Mouse (Mus musculus) heart, adult 9 months (tissue): ENCODE measurements around the gene Gm20481.
"Not testable (repeated sequence)": the region's sequence is repeated elsewhere in the genome, so short reads cannot be mapped to it uniquely, and the experiment has no call there.

Experiments
- DNase-seq, 2 experiments: peaks; one replicate each; pipeline ENCODE4 v3.0.0; 2022; ENCODE audit warnings: low spot score in 2 of 2

The Gm20481 gene

DNA sequence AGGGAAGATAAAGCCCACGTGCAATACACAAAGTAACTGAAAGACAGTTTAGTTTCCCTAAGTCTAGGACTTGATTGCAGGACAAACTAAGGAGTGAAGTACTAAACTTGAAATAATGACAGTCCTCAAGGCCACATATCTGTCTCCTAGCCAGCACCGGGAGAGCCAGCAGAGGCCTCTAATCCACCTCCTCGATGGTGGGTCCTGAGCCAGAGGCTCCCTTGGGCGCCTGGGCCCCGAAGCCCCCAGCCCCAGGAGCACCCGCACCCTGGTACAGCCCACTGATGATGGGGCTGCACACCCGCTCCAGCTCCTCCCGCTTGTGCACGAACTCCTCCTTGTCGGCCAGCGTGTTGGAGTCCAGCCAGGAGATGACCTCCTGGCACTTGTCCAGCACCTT lies at the start of gene Gm20481:
Gene Gm20481, plus strand, starts transcription at position 91 of the 400 bp plus-strand sequence.
- DNase-seq = not testable (repeated sequence)

DNA sequence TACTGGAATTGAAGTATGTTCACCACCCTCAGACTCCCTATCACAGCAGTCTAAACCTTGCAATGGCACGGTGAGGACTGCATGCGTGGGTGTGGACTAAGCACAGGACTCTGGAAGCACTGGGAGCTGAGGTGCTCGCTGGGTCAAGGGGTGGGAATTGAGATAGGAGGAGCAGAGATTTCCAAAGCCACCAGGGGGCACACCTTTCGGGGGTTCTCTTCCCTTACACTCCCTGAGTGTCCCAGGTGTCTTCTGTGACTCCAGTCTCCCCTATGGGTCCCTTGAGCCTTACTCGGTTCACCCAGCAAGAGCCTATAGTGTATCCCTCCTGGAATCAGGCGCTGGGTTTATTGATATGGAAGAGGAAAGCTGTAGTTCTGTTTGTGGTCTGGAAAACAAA lies 46.8 kb upstream of the Gm20481 start:
- no peak for DNase-seq

DNA sequence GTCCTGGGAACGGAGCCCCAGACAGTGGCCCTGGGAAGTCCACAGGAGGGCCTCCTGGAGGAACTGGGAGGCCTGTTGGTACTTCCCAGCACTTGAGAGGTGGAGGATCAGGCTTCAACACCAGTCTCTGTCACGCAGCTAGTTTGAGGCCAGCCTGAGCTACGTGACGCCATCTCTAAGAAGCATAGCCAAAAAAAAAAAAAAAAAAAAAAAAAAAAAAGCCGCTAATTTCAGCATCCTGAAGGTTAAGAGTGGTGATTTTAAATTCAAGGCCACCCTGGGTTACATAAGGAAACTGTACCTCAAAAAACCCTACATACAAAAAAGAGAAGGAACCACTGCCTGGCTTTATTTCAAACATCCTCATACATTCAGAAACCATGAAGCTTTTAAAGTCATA lies 45.5 kb upstream of the Gm20481 start:
- no peak for DNase-seq

DNA sequence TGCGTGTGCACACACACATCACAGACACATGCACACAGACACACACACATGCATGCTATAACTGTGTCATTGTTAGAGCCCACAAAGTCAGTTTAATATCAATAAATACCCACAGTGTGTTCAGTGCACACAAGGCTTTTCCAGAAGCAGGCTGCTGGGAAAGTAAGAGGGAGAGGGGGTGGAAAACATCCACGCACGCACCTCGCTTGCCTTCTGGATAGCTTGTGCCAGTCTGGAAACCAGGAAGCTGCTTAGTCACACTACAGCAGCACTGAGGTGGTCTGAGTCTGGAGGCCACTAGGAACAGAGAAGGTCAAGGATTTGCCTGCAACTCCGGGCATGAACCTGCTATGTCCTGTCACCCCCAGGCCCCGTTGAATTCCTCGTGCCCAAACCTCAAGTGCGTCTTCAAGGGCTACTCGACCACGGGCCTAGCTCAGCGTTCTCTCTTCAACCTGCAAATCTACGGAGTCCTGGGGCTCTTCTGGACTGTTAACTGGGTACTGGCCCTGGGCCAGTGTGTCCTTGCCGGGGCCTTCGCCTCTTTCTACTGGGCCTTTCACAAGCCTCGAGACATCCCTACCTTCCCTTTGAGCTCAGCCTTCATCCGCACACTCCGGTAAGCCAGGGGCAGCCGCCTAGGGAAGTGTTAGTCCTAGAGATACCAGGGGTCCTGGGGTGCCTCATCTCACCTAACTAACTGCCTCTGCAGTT lies 42.2 kb upstream of the Gm20481 start:
- DNase-seq = no peak

DNA sequence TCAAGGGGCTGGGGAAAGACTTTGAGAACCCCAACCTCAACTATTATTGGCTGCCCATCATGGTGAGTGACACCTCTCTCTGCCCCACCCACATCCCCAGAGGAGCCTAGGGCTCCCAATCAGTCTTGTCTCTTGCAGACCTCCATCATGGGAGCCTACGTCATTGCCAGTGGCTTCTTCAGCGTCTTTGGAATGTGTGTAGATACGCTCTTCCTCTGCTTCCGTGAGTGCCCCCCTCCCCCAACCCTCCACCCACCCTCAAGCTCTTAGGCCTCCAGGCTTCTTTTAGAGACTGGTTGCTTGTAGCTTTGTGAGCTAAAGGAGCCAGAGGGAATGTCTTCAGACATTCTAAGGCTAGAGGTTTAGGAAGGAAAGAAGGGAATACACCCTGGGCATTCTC lies 40.9 kb upstream of the Gm20481 start:
- no peak for DNase-seq

DNA sequence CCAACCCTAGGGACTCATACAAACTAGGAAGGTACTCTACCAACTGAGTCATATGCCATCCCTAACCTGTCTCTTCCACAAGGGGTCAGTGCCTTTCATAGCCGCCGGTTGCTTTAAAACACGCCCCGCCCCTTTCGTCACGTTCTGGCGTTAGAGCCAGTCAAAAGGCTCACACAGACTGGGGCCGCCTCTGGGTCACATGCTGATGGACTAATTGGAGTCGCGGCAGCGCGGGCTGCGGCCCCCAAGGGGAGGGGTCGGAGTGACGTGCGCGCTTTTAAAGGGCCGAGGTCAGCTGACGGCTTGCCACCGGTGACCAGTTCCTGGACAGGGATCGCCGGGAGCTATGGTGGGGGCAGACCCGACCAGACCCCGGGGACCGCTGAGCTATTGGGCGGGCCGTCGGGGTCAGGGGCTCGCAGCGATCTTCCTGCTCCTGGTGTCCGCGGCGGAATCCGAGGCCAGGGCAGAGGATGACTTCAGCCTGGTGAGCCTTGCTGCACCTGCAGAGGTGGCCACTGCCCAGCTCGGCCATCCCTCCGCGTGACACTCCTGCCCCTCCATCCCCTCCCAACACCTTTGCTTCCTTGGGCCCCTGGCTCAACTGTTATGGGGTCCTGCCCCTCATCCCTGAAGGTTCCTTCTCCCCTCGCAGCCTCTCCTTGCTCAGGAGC lies 38.5 kb upstream of the Gm20481 start, which contains the start of gene Neu1:
Gene Neu1, plus strand, starts transcription at position 193 of the 674 bp plus-strand sequence.
- DNase-seq = peak; percentile 99

DNA sequence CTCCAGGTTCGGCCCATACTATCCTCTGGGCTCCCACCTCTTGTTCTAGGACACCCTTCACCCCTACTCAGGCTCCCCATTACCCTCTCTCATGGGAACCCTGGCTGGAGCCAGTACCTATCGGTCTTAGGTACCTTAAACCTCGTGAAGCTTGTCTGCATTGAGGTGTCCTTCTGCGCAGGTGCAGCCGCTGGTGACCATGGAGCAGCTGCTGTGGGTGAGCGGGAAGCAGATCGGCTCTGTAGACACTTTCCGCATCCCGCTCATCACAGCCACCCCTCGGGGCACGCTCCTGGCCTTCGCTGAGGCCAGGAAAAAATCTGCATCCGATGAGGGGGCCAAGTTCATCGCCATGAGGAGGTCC lies 38.0 kb upstream of the Gm20481 start:
- no peak for DNase-seq

DNA sequence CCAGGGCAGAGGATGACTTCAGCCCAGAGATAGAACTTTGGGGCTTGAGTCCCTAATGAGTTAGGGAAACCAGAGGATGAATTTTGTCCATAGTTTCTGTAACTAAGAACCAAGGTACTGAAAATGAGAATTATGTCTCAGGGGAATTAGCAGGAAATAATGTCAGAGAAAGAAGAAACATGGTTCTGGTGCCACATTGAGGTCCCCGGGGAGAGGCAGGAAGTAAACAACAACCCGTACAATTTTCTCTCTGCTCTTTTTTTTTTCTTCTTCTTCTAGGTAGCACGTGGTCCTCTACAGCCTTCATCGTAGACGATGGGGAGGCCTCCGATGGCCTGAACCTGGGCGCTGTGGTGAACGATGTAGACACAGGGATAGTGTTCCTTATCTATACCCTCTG lies 37.4 kb upstream of the Gm20481 start:
- no peak for DNase-seq

DNA sequence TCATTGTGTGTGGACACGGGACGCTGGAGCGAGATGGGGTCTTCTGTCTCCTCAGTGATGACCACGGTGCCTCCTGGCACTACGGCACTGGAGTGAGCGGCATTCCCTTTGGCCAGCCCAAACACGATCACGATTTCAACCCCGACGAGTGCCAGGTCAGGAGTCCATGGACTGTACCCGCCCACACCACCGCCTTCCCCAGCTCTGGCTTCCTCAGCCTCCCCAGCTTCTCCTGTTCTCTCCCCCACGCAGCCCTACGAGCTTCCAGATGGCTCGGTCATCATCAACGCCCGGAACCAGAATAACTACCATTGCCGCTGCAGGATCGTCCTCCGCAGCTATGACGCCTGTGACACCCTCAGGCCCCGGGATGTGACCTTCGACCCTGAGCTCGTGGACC lies 35.7 kb upstream of the Gm20481 start:
- no peak for DNase-seq

DNA sequence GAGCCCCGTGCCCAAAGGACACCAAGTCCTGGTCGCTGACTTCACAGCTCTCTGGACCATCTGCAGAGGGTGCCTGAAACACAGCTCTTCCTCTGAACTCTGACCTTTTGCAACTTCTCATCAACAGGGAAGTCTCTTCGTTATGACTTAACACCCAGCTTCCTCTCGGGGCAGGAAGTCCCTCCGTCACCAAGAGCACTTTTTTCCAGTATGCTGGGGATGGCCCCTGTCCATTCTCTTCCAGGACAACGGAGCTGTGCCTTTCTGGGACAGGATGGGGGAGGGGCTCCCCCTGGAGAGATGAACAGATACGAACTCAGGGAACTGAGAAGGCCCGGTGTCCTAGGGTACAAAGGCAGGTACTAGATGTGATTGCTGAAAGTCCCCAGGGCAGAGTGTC lies 34.9 kb upstream of the Gm20481 start:
- DNase-seq = peak; percentile 35 to 60

DNA sequence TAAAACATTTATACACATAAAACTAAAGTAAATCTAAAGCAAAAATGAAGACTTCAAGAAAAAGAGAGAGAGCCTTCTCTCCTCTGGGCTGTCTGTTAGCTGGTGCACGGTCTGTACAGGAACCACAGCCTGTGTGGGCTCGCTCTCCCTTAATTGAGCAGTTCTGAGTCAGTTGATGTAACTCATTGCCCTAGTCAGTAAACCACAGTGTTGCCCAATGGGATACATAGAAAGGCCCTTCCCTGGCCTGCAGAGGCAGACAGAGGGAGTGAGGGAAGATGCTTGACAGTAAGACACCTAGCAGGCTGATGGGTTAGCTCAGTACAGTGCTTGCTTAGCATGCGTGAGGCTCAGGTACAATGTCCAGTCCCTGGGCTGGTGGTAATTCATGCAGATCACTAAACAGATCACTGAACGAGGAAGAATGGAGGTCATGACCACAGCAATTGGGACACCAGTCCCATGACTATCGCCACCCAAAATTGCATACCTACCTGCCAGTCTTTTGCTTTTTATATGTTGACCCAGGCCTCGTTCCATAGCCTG lies 31.7 kb upstream of the Gm20481 start:
- DNase-seq = no peak

DNA sequence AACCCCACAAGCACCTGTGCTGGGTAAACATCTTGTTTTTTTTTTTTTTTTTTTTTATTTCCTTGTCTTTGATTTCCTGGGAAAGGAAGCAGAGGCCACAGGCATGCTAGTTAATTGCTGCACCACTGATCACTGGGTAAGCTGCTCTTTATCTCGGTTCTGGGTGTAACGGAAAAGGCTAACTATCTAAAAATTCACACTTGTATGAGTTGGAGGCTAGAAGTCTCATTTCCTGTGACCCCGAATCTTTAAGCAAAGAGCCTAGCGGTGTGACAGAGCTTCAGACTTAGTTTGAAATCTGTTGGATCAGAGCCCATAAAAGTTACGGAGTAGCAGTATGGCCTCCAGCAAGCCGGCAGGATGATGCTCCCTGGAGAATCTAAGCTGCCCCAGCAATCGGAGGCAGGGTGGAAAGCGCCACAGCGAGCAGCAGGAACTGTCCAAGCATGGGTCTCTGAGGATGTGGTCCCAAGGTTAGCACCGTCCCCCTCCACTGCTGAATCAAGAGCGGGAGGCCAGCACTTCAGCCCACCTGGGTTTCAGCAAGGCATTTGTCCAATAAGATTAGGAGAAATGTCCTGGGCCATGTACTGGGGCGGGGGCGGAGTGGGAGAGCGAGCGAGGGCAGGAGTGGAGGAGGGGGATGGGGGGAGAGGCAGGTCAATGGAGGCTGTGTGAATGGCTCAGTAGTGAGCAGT lies 28.2 kb upstream of the Gm20481 start:
- DNase-seq = peak; percentile 47 to 48

DNA sequence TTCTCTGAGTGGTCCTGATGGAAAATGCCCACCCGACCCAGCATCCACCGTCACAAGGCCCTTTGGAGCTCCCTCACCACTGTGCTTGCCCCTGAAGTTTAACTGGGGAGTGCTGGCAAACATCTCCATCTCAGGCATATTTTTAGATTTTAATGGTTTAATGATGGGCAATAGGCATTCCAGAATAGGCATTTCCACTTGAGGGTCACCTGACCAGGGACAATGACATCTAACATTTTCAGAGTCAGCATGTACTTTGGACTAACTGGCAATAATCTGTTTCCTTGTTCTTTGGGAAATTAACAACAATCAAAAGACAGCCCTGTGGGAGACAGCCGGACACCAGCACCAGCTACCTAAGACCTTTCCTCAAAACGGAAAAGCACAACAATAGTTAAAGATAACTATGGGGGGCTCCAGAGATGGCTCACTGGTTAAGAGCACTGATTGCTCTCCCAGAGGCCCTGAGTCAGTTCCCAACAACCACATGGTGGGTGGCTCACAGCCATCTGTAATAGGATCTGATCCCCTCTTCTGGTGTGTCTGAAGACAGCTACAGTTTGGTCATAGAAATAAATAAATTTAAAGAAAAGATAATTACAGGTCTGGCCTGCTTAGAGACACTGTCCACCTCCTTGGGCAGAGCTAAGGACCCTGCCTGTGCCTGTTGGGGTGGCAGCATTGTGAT lies 26.4 kb upstream of the Gm20481 start:
- no peak for DNase-seq

DNA sequence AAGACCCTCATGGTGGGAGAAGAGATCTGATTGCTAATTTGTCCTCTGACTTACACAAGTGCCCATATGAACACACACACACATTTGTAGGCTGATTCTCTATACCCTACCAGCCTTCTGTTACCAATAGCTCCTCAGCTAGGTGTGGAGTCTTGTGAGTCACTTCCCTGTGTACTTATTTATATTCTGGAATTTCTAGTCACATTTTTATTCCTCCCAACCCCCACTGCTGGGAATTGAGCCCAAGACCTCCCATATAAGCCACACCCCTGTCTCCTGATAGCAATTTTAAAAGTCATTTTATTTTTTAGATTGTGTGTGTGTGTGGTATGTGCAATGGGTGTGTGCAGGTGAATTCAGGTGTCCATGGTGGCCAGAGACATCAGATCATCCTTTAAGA lies 25.4 kb upstream of the Gm20481 start:
- no peak for DNase-seq

DNA sequence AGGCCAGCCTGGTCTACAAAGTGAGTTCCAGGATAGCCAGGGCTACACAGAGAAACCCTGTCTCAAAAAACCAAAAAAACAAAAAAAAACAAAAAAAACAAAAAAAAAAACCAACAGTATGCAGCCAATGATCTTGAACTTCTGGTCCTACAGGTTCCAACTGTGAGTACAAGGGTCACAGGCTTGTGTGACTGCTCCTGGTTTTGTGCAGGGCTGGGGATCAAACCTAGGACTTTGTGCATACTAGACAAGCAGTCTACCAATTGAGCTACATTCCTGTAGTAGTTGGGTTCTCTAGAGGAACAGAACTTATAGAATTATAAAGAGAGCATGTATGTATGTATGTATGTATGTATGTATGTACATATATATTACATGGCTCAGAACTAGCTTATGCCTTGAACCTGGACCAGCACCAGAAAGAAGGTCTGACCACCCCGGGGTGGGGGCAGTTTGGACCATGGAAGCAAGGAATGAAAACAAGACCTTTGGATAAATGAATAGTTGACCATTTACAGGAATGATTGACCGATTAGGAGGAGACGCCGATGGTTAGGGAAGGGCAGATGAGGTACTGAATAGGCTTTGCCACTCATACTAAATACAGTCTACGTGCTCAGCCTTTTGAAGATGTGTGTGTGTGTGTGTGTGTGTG lies 23.1 kb upstream of the Gm20481 start:
- DNase-seq = no peak

DNA sequence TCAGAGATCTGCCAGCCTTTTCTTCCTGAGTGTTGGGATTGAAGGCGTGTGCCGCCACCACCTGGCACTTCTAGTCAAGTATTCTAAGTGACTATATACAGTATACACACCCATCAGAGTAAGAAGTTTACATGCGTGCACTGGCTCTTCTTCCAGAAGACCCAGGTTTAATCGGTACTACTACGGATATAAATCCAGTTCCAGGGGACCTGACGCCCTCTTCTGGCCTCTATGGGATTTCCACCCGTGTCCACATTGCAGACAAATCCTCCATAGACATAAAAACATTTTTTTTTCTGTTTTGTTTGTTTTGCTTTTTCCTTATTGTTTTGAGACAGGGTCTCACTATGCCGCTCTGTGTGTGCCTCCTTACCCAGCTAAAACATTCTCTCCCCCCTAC lies 22.1 kb upstream of the Gm20481 start:
- no peak for DNase-seq

DNA sequence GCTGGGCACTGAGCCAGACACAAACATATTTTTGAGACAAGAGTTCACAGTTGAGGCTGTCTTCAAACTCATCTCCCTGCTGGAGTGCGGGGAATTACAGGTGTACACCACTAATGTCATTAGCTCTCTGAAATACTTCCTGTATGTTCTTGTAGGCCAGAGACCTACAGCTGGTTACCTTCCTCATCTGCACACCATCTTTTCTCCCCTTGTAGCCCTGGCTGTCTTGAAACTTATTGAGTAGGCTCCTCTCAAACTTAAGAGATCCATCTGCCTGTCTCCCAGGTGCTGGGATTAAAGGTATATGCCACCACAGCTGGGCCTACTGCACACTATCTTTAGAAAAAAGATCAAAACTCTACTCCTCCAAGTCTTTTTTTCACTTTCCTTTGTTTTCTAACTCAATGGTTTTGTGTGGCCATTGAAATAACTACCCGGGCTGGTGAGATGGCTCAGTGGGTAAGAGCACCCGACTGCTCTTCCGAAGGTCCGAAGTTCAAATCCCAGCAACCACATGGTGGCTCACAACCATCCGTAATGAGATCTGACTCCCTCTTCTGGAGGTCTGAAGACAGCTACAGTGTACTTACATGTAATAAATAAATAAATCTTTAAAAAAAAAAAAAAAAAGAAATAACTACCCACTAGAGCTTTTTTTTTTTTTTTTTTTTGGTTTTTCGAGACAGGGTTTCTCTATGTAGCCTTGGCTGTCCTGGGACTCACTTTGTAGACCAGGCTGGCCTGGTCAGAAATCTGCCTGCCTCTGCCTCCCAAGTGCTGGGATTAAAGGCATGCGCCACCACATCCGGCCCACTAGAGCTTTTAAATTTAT lies 20.8 kb upstream of the Gm20481 start:
- not testable (repeated sequence) for DNase-seq

DNA sequence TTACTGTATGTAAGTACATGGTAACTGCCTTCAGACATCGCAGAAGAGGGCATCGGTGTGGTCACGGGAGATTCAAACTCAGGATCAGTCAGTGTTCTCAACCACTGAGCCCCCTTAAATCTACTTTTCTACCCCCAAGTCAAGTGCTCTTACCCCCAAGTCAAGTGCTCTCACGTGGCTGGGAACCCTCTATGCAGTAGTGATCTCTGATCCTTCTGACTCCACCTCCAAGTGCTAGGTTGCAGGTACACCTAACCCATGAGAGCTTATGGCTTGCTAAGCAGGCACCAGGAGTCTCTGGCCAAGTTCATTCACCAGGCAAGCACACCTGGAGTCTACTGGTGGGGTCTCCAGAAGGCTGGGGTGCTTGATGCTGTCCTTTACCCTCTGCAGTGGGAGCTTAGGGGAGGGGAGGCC lies 20.2 kb upstream of the Gm20481 start:
- no peak for DNase-seq

DNA sequence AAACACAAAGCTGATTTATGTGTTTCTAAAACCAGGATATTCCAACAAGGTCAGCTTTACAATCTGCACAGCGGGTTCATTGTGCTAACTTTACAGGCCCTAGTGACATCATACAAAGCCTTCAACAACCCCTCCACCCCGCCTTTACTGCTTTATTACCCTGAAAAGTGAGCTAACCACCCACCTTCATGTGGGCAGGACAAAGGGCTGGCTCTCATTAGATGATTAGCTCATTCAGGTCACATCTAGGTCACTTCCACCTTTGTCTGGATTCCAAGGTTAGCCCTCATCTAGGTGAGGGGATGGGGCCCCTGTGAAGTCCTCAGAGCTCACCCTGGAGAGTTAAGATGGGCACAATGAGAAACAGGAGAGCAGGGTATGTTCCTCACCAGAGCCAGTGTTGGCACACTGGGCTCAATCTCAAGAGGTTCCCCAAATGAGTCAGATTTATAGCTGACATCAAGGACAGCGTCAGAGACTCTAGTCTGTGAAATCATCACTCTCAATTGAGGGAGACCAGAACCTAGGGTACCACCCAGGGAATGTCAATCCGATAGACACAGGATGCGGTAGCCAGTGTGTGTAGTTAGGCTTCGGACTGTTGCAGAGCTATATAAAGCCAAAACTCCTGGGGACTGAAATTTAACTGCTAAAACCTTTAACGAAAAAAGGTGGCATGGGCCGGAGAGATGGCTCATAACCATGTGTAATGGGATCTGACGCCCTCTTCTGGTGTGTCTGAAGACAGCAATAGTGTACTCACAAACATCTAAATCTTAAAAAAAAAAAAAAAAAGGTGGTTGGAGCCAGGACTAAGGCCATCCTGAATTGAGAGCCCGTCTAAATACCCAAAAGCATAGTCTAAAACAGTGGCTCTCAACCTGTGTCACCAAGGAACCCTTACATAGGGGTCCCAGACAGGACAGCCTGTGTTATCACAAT lies 18.9 kb upstream of the Gm20481 start:
- DNase-seq = no peak
